Mouse (Mus musculus): ENCODE measurements at regions not wholly inside any gene's neighbourhood (a gene's known extent, or its start where the extent isn't known, plus 50 kb on each side); places are given as distances from the start of the nearest gene placed in this dataset.

DNA sequence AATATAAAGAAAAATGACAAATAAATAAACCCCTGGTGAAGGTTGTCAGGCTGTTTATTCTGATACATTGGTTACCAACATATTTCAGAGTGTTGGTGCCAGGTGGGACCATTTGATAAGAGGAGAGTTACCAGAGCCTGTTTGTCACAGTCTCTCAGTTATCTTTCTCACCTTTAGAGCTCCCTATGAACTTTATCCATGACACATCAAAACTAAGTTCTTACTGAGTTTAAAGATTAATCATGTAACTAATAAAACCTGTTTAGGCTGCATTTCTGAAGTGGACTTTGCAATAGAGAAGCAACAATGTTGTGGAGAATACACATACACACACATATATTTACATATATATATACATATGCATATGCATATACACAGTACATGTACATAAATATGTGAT, 582.7 kb upstream of the Sema6d start:
- DNase-seq (ENCODE audit: low spot score): no peak
- H3K4me1 ChIP-seq (ENCODE audit: control insufficient read depth, insufficient read depth, low read length): no peaks in the 10 kb centered on the region
- no peak overlapping the region for H3K4me3 ChIP-seq (ENCODE audit: low read depth, low read length)
- ATAC-seq (replicated peaks; ENCODE audit: insufficient number of reproducible peaks, low FRiP score, low TSS enrichment, low read depth): no peak
- no peak overlapping the region for H3K27ac ChIP-seq (replicated peaks; ENCODE audit: low read depth, low read length)
- no peaks in the 10 kb centered on the region for H3K36me3 ChIP-seq (replicated peaks; ENCODE audit: control insufficient read depth, insufficient read depth, low read depth, low read length)
- H3K9ac ChIP-seq (replicated peaks; ENCODE audit: low read length): no peak overlapping the region
- no peaks in the 10 kb centered on the region for H3K27me3 ChIP-seq (ENCODE audit: control insufficient read depth, insufficient read depth, low read length)
- H3K4me2 ChIP-seq (ENCODE audit: low read depth, low read length): no peak overlapping the region
- no peaks in the 10 kb centered on the region for H3K9me3 ChIP-seq (replicated peaks; ENCODE audit: control insufficient read depth, low read length)

DNA sequence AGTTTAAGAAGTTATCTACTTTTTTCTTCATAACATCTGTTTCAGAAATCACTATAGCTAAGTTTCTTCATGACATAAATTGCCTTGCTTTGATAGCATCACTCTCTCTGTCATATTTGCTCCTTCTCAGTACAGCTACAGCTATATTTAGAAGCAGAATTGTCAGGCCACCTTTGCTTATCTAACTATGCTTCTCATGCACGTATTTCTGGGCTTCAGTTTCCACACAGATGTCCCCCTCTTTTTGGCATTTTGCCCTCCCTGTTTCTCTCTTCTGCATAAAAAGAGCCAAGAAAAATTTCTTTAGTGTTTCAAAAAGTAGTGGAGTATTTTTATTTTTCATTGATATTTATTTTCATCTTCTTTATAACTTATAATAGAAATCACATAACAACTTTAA, 560.9 kb upstream of the Sema6d start:
- no peaks in the 10 kb centered on the region for H3K9me3 ChIP-seq (replicated peaks; ENCODE audit: control insufficient read depth, low read length)
- no peak overlapping the region for H3K9ac ChIP-seq (replicated peaks; ENCODE audit: low read length)
- H3K36me3 ChIP-seq (replicated peaks; ENCODE audit: control insufficient read depth, insufficient read depth, low read depth, low read length): no peaks in the 10 kb centered on the region
- 62% methylated on average over 1 of the region's 1 CpGs for WGBS
- ATAC-seq (replicated peaks; ENCODE audit: insufficient number of reproducible peaks, low FRiP score, low TSS enrichment, low read depth) (no peak), DNase-seq (ENCODE audit: low spot score) (no peak)
- no peak overlapping the region for H3K4me2 ChIP-seq (ENCODE audit: low read depth, low read length)
- H3K27ac ChIP-seq (replicated peaks; ENCODE audit: low read depth, low read length): no peak overlapping the region
- no peaks in the 10 kb centered on the region for H3K27me3 ChIP-seq (ENCODE audit: control insufficient read depth, insufficient read depth, low read length)
- no peaks in the 10 kb centered on the region for H3K4me1 ChIP-seq (ENCODE audit: control insufficient read depth, insufficient read depth, low read length)
- no peak overlapping the region for H3K4me3 ChIP-seq (ENCODE audit: low read depth, low read length)

DNA sequence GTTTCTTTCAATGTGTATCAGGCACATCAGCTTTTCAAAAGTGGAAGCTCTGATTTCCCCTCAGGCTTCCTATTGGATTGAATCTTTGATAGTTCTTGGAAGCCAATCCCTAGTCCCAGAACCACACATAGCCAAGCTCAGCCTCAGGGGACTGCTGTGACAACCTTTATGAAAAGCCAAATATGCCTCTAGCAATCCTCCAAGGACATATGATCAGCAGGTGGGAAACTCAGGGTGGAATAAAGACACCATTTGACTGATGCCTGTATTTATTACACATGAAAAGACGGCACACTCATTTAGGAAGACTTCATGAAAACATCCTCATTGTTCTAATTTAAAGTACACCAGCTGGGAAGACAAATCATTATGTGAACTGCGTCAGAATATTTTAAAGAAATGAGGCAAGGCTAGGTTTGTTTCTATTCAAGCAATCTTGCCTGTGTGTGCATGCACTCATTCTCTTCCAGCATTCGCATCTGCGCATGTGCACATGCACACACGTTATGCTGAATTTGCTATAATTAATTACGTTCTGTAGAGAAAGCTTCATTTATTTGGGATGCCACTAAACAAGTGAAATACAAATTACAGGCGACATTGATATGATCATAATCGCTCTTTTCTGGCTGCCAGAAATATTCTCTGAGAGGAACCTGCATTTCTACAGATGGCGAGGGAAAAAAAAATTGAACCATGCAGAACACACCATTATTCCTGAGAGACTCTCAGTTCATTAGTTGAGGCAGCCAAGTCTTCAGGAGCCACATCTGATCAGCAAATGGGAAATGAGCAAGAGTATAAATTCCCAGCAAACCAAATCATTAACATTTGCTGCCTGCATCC, 556.6 kb upstream of the Sema6d start:
- Histone ChIP-seq H3K27ac (replicated peaks; ENCODE audit: low read depth, low read length) (no peak overlapping the region), H3K9me3 (replicated peaks; ENCODE audit: control insufficient read depth, low read length) (no peaks in the 10 kb centered on the region), H3K9ac (replicated peaks; ENCODE audit: low read length) (no peak overlapping the region), H3K4me2 (ENCODE audit: low read depth, low read length) (no peak overlapping the region), H3K4me1 (ENCODE audit: control insufficient read depth, insufficient read depth, low read length) (no peaks in the 10 kb centered on the region), H3K4me3 (ENCODE audit: low read depth, low read length) (no peak overlapping the region), H3K27me3 (ENCODE audit: control insufficient read depth, insufficient read depth, low read length) (no peaks in the 10 kb centered on the region), H3K36me3 (replicated peaks; ENCODE audit: control insufficient read depth, insufficient read depth, low read depth, low read length) (no peaks in the 10 kb centered on the region)
- ATAC-seq (replicated peaks; ENCODE audit: insufficient number of reproducible peaks, low FRiP score, low TSS enrichment, low read depth) (no peak), DNase-seq (ENCODE audit: low spot score) (no peak)
- 84% methylated on average over 9 of the region's 9 CpGs for WGBS

DNA sequence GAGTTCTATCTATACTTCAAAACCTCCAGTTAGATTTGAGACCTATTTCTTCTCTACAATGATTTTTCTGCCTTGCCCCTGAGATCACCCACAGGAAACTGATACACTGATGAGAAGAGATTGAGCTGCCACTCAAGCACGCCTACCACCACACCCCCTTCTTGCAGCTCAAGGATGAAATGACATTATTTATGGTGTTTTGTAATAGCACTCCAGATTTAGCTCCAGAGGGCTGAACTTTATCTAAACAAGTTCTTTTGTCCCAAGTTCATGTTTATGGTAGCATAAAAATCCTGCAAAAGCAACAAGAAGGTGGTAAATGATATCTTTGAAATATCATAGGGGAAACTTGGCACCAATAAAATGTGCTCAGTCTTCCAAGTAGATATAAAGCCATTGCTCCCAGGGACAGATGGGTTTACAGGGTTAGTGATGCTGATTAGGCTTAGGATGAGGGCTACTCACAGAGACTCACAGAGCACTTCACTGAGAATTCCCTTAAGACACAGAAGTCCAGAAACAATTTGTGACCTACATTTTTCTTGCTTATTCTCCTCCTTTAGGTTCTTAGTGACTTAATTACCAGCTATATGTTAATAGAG, 538.4 kb upstream of the Sema6d start:
- no peak overlapping the region for H3K4me2 ChIP-seq (ENCODE audit: low read depth, low read length)
- H3K36me3 ChIP-seq (replicated peaks; ENCODE audit: control insufficient read depth, insufficient read depth, low read depth, low read length): no peaks in the 10 kb centered on the region
- H3K4me1 ChIP-seq (ENCODE audit: control insufficient read depth, insufficient read depth, low read length): no peaks in the 10 kb centered on the region
- no peak overlapping the region for H3K4me3 ChIP-seq (ENCODE audit: low read depth, low read length)
- no peak overlapping the region for H3K27ac ChIP-seq (replicated peaks; ENCODE audit: low read depth, low read length)
- H3K9ac ChIP-seq (replicated peaks; ENCODE audit: low read length): no peak overlapping the region
- ATAC-seq (replicated peaks; ENCODE audit: insufficient number of reproducible peaks, low FRiP score, low TSS enrichment, low read depth) (no peak), DNase-seq (ENCODE audit: low spot score) (no peak)
- no peaks in the 10 kb centered on the region for H3K27me3 ChIP-seq (ENCODE audit: control insufficient read depth, insufficient read depth, low read length)
- 96% methylated on average over 1 of the region's 1 CpGs for WGBS
- H3K9me3 ChIP-seq (replicated peaks; ENCODE audit: control insufficient read depth, low read length): no peaks in the 10 kb centered on the region

DNA sequence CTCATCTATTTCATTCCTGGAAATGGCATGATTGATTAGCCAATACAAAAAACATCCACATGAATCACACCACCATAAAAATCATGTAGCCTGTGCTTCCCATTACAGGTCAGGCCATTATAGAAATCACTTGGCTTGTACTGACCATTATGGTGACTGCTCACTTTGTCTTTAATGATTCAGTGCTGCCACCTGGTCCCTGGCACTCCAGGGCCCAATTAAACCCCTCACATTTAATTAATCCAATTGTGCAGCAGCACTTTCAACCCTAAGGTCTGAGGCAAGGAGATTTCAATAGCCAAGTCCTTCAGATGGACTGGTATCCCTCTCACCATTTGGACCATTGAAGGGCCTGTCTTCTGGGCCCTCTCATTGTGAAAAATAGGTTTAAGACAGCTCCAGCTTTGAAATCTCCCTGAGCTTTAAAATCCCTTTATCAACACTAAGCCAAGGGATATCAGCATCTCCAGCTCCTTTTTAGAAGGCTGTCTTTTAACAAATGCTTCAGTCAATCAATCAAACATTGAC, 531.6 kb upstream of the Sema6d start:
- Histone ChIP-seq H3K27me3 (ENCODE audit: control insufficient read depth, insufficient read depth, low read length) (no peaks in the 10 kb centered on the region), H3K4me3 (ENCODE audit: low read depth, low read length) (no peak overlapping the region), H3K9me3 (replicated peaks; ENCODE audit: control insufficient read depth, low read length) (no peaks in the 10 kb centered on the region), H3K9ac (replicated peaks; ENCODE audit: low read length) (no peak overlapping the region), H3K27ac (replicated peaks; ENCODE audit: low read depth, low read length) (no peak overlapping the region), H3K36me3 (replicated peaks; ENCODE audit: control insufficient read depth, insufficient read depth, low read depth, low read length) (no peaks in the 10 kb centered on the region), H3K4me1 (ENCODE audit: control insufficient read depth, insufficient read depth, low read length) (no peaks in the 10 kb centered on the region), H3K4me2 (ENCODE audit: low read depth, low read length) (no peak overlapping the region)
- ATAC-seq (replicated peaks; ENCODE audit: insufficient number of reproducible peaks, low FRiP score, low TSS enrichment, low read depth) (no peak), DNase-seq (ENCODE audit: low spot score) (no peak)

Data from embryonic facial prominence, embryonic 11.5 days (tissue).